Mouse (Mus musculus) lung, embryonic 15.5 days (tissue): ENCODE results near the gene Bcl6b. TPM values are rescaled to one million over a fixed set of nuclear protein-coding genes. Genes with fewer than 3 reads are reported as not detected.

Source experiments
- ATAC-seq: fragments of 200-750 bp; cut with Nextera tagmentation; 2 replicates; pipeline ENCODE4 v1.8.0; 2017; ENCODE audit warnings: moderate number of reproducible peaks, borderline replicate concordance; ENCODE audit not compliant: low FRiP score, low TSS enrichment; ENCODE audit errors: extremely low read depth
- H3K27ac ChIP-seq: fragments of 300-500 bp; sonication (generic); 2 replicates; pipeline ENCODE4 v1.5.1; 2015; ENCODE audit warnings: moderate library complexity, mild to moderate bottlenecking, inconsistent platforms
- H3K27me3 ChIP-seq: fragments of 300-500 bp; sonication (generic); 2 replicates; pipeline ENCODE4 v1.6.1; 2015; ENCODE audit warnings: inconsistent platforms
- H3K36me3 ChIP-seq: fragments of 300-500 bp; sonication (generic); 2 replicates; pipeline ENCODE4 v1.6.1; 2015; ENCODE audit warnings: inconsistent platforms
- H3K4me1 ChIP-seq: fragments of 300-500 bp; sonication (generic); 2 replicates; pipeline ENCODE4 v1.6.1; 2015; ENCODE audit warnings: inconsistent platforms
- H3K4me2 ChIP-seq: fragments of 300-500 bp; sonication (generic); 2 replicates; pipeline ENCODE4 v1.6.1; 2015; ENCODE audit warnings: inconsistent platforms, mild to moderate bottlenecking, moderate library complexity
- H3K4me3 ChIP-seq: fragments of 300-500 bp; sonication (generic); 2 replicates; pipeline ENCODE4 v1.5.1; 2015; ENCODE audit warnings: mild to moderate bottlenecking, inconsistent platforms
- H3K9ac ChIP-seq: fragments of 300-500 bp; sonication (generic); 2 replicates; pipeline ENCODE4 v1.6.1; 2015; ENCODE audit warnings: inconsistent platforms
- H3K9me3 ChIP-seq: fragments of 300-500 bp; sonication (generic); 2 replicates; pipeline ENCODE4 v1.6.1; 2016; ENCODE audit warnings: inconsistent platforms
- WGBS: fragments of 180-500 bp; shearing (Covaris S2); methylation state at CpG from one replicate; pipeline ENCODE4 v1.1.7; 2015; 5-methylcytosine and 5-hydroxymethylcytosine counted together
- microRNA counts: library from miRNA; unstranded; fragments of <30 nt; microRNA quantifications from one replicate; lab custom pipeline; 2016
- microRNA-seq: library from miRNA; unstranded; fragments of <30 nt; microRNA quantifications from one replicate; pipeline ENCODE4, GENCODE M21; 2016
- polyA plus RNA-seq: library from polyadenylated mRNA; unstranded; fragments of >200 nt; fragmentation: Nextera tagmentation; extraction: Ambion mirVana; gene quantifications from 2 replicates; pipeline ENCODE4 v1.2.1, GENCODE M21; 2015

Bcl6b gene
- polyA plus RNA-seq, 1 experiment from 2014 or later, result 33.9 TPM

- ATAC-seq, result no peak
- Histone ChIP-seq H3K27ac (no peak overlapping the region), H3K4me1 (peaks cover 15% of the 10 kb centered on the region; the same call in 1 of the 2 replicates), H3K27me3 (no peaks in the 10 kb centered on the region), H3K9ac (no peak overlapping the region), H3K4me2 (no peak overlapping the region), H3K36me3 (no peaks in the 10 kb centered on the region), H3K4me3 (no peak overlapping the region), H3K9me3 (no peaks in the 10 kb centered on the region)
- WGBS, result 77% methylated on average over 28 of the region's 28 CpGs
Measured at GRCm38 (mm10) chr11:70189319-70190134, 40.1 kb downstream of the Bcl6b start.

DNA sequence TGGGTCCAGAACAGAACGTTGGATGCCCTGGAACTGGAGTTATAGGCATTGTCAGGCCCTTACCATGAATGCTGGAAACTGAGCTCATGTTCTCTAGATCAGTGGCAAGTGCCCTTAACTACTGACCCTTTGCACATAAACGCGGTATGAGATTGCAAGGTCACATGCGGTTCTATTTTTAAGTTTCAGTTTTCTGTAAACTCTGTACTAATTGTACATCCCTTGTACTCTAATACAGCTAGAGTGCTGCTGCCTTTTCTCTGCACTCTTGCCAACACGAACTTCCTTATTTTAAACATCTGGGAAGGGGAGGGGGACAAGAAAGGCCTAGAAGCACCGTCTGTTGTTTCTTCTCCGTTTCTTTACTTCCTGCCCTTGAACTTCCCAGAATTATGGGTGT is 44.5 kb downstream of the Bcl6b start:
- H3K4me2 ChIP-seq, result no peak overlapping the region
- no peak overlapping the region for H3K9ac ChIP-seq
- H3K27ac ChIP-seq, result no peak overlapping the region
- H3K4me3 ChIP-seq, result no peak overlapping the region
- ATAC-seq, result no peak
- 53% methylated on average over 7 of the region's 7 CpGs for WGBS
- no peaks in the 10 kb centered on the region for H3K9me3 ChIP-seq
- no peaks in the 10 kb centered on the region for H3K27me3 ChIP-seq
- H3K4me1 ChIP-seq, result no peaks in the 10 kb centered on the region
- H3K36me3 ChIP-seq, result no peaks in the 10 kb centered on the region

DNA sequence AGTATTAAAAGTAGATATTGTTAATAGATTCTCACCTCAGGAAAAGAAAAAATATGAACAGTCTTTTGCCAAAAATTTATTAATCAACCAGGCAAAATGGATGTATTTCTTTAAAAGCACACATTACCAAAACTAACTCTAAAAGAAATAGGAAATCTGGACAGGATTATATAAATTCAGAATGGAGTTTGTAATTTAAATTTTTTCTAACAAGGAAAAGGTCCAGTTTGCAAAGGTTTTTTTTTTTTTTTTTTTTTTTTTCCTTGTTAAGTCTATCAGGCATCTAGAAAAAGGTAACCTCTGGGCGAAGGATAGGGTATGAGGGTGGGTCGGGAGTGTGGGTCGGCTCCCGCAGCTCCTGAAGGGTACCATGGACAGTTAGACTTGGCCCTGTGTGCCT is 49.1 kb downstream of the Bcl6b start:
- Histone ChIP-seq H3K27ac (no peak overlapping the region), H3K9me3 (no peaks in the 10 kb centered on the region), H3K36me3 (no peaks in the 10 kb centered on the region), H3K4me3 (no peak overlapping the region), H3K4me1 (no peaks in the 10 kb centered on the region), H3K27me3 (peaks cover 5% of the 10 kb centered on the region; the same call in 1 of the 2 replicates), H3K9ac (no peak overlapping the region), H3K4me2 (no peak overlapping the region)
- 90% methylated on average over 4 of the region's 4 CpGs for WGBS
- ATAC-seq, result no peak

- no peak overlapping the region for H3K27ac ChIP-seq
- H3K9me3 ChIP-seq, result no peaks in the 10 kb centered on the region
- H3K4me3 ChIP-seq, result no peak overlapping the region
- ATAC-seq, result no peak
- no peaks in the 10 kb centered on the region for H3K4me1 ChIP-seq
- peaks cover 5% of the 10 kb centered on the region; the same call in 1 of the 2 replicates for H3K27me3 ChIP-seq
- no peak overlapping the region for H3K4me2 ChIP-seq
- 31% methylated on average over 14 of the region's 14 CpGs for WGBS
- no peak overlapping the region for H3K9ac ChIP-seq
- no peaks in the 10 kb centered on the region for H3K36me3 ChIP-seq
Measured at GRCm38 (mm10) chr11:70179401-70179800, 50.2 kb downstream of the Bcl6b start.

DNA sequence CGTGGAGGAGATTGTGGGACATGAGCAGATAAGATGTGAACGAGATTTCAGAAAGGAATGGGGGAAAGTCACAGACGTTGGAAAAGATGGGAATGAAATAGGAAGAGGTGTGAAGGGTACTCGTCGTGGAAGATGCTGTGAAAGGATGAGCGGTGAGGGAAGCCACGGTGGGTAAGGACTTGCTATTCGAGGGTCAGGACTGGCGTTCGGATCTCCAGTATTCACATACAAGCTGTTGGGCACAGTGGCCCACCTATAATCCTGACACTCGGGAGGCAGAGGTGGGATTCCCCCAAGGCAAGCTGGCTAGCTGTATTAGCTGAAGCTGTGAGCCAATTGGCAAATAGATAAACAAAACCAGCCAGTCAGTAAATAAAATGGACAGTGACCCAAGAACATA is 50.8 kb downstream of the Bcl6b start:
- no peak for ATAC-seq
- Histone ChIP-seq H3K4me2 (no peak overlapping the region), H3K27me3 (peaks cover 5% of the 10 kb centered on the region; the same call in 1 of the 2 replicates), H3K4me3 (no peak overlapping the region), H3K4me1 (no peaks in the 10 kb centered on the region), H3K9ac (no peak overlapping the region), H3K36me3 (no peaks in the 10 kb centered on the region), H3K27ac (no peak overlapping the region), H3K9me3 (no peaks in the 10 kb centered on the region)
- WGBS, result 67% methylated on average over 11 of the region's 11 CpGs

DNA sequence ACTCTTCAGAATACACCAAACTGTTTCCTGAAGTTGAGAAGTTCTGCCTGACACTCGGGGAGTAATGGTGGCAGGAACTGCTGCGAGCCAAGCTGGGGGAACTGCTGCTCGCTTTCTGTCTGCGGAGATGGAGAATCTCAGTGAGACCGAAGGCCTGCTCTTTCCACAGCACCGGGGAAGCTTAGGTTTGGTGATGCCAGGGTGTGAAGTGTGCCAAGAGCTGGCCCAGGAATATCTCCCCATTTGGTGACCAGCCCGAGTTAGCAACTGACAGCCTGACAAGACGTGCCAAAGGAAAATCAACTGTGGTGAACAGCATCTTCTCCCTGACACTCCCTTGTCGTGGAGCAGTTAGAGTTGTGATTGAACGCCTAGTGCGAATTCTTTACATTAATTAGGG is 51.3 kb downstream of the Bcl6b start:
- WGBS, result 76% methylated on average over 11 of the region's 11 CpGs
- H3K9ac ChIP-seq, result no peak overlapping the region

DNA sequence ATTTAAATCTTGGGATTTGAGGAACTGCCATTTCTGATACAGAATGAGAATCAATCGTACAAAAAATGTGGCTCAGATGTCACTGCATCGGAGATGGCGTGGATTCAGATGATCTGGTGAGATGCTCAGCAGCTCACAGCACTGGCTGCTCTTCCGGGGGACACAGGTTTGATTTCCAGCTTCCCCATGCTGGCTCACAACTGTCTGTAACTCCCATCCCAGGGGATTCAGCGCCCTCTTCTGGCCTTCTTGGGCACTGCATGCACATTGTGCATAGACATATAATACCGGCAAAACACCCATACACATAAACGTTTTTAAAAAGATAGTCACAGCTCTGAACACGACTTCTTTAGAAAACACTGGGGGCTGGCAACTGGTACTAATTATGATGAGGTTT is 52.0 kb downstream of the Bcl6b start:
- no peaks in the 10 kb centered on the region for H3K9me3 ChIP-seq
- H3K4me3 ChIP-seq, result no peak overlapping the region
- no peaks in the 10 kb centered on the region for H3K4me1 ChIP-seq
- ATAC-seq, result no peak
- H3K4me2 ChIP-seq, result no peak overlapping the region
- H3K36me3 ChIP-seq, result no peaks in the 10 kb centered on the region
- WGBS, result 67% methylated on average over 8 of the region's 8 CpGs
- H3K27ac ChIP-seq, result no peak overlapping the region
- no peak overlapping the region for H3K9ac ChIP-seq
- H3K27me3 ChIP-seq, result peaks cover 5% of the 10 kb centered on the region; the same call in 1 of the 2 replicates

More for the DNA sequence above, 51.3 kb downstream of the Bcl6b start:
- H3K4me2 ChIP-seq, result no peak overlapping the region
- H3K9me3 ChIP-seq, result no peaks in the 10 kb centered on the region
- no peaks in the 10 kb centered on the region for H3K36me3 ChIP-seq
- no peak overlapping the region for H3K4me3 ChIP-seq
- ATAC-seq, result no peak
- H3K4me1 ChIP-seq, result no peaks in the 10 kb centered on the region
- no peak overlapping the region for H3K27ac ChIP-seq
- H3K27me3 ChIP-seq, result peaks cover 5% of the 10 kb centered on the region; the same call in 1 of the 2 replicates

GRCm38 (mm10) chr11:70174491-70174890 is 55.1 kb downstream of the Bcl6b start:
- no peaks in the 10 kb centered on the region for H3K9me3 ChIP-seq
- H3K4me3 ChIP-seq, result no peak overlapping the region
- no peak for ATAC-seq
- no peak overlapping the region for H3K9ac ChIP-seq
- H3K27me3 ChIP-seq, result peaks cover 5% of the 10 kb centered on the region; the same call in 1 of the 2 replicates
- no peak overlapping the region for H3K27ac ChIP-seq
- no peaks in the 10 kb centered on the region for H3K36me3 ChIP-seq
- H3K4me1 ChIP-seq, result no peaks in the 10 kb centered on the region
- H3K4me2 ChIP-seq, result no peak overlapping the region
- WGBS, result 66% methylated on average over 4 of the region's 4 CpGs

MicroRNAs within 50 kb of the gene (microRNA counts, 519-probe panel; counts per million panel counts)
- microRNA mmu-miR-195 (lab: Ali Mortazavi, UCI) (780 counts per million, percentile 2 among the panel's probes with 10 or more counts), microRNA mmu-miR-497 (lab: Ali Mortazavi, UCI) (2,451 counts per million, percentile 47 among the panel's probes with 10 or more counts)

Small RNA genes within 50 kb of the gene (microRNA-seq; reads per million reads assigned to microRNA genes)
- gene Mir195a, result 1,803 reads per million, percentile 81 among the genes with 10 or more reads in this experiment
- gene Mir497, result not detected
- gene Mir497b, result not detected

Other genes with a start within 250 kb of the Bcl6b start
- 22.3 and 25.4 TPM in 2 replicates for gene Ctdnep1, start 248.6 kb downstream of the Bcl6b start, polyA plus RNA-seq
- 106 and 111 TPM in 2 replicates for gene Elp5, start 247.3 kb downstream of the Bcl6b start, polyA plus RNA-seq
- gene Gabarap, start 238.7 kb downstream of the Bcl6b start, polyA plus RNA-seq, result 453 and 455 TPM in 2 replicates
- gene Phf23, start 234.0 kb downstream of the Bcl6b start, polyA plus RNA-seq, result 75.0 and 78.2 TPM in 2 replicates
- 34.7 and 40.3 TPM in 2 replicates for gene Dvl2, start 229.2 kb downstream of the Bcl6b start, polyA plus RNA-seq
- gene Acadvl, start 214.4 kb downstream of the Bcl6b start, polyA plus RNA-seq, result 73.9 and 81.3 TPM in 2 replicates
- 5.6 and 5.9 TPM in 2 replicates for gene Dlg4, start 212.9 kb downstream of the Bcl6b start, polyA plus RNA-seq
- gene Asgr1, start 175.7 kb downstream of the Bcl6b start, polyA plus RNA-seq, result 0.23 and 0.29 TPM in 2 replicates
- 0.19 and 0.47 TPM in 2 replicates for gene Asgr2, start 137.2 kb downstream of the Bcl6b start, polyA plus RNA-seq
- 3.9 and 4.3 TPM in 2 replicates for gene Mgl2, start 99.5 kb downstream of the Bcl6b start, polyA plus RNA-seq
- gene Clec10a, start 73.6 kb downstream of the Bcl6b start, polyA plus RNA-seq, result 0.65 and 1.2 TPM in 2 replicates
- gene Slc16a11, start 17.0 kb downstream of the Bcl6b start, polyA plus RNA-seq, result 0.79 and 1.1 TPM in 2 replicates
- 5.5 and 6.0 TPM in 2 replicates for gene Slc16a13, start 8.7 kb downstream of the Bcl6b start, polyA plus RNA-seq
- 175 and 179 TPM in 2 replicates for gene 0610010K14Rik, start 8.1 kb upstream of the Bcl6b start, polyA plus RNA-seq
- gene Gm21988, start 10.0 kb upstream of the Bcl6b start, polyA plus RNA-seq, result 10.8 and 11.0 TPM in 2 replicates
- 179 and 183 TPM in 2 replicates for gene Rnasek, start 10.0 kb upstream of the Bcl6b start, polyA plus RNA-seq
- 7.0 TPM in 2 replicates for gene Alox12, start 25.6 kb upstream of the Bcl6b start, polyA plus RNA-seq
- 0.34 and 1.7 TPM in 2 replicates for gene Alox12e, start 92.8 kb upstream of the Bcl6b start, polyA plus RNA-seq
- 0.45 and 0.93 TPM in 2 replicates for gene Alox15, start 122.2 kb upstream of the Bcl6b start, polyA plus RNA-seq
- gene Pelp1, start 180.2 kb upstream of the Bcl6b start, polyA plus RNA-seq, result 38.1 and 38.2 TPM in 2 replicates
- 15.3 and 19.3 TPM in 2 replicates for gene Arrb2, start 202.8 kb upstream of the Bcl6b start, polyA plus RNA-seq
- gene Med11, start 222.1 kb upstream of the Bcl6b start, polyA plus RNA-seq, result 40.5 and 43.1 TPM in 2 replicates
- gene Zmynd15, start 229.6 kb upstream of the Bcl6b start, polyA plus RNA-seq, result 0.45 and 0.73 TPM in 2 replicates
- 6.3 and 7.3 TPM in 2 replicates for gene Cxcl16, start 230.2 kb upstream of the Bcl6b start, polyA plus RNA-seq